Mouse (Mus musculus) lung, postnatal 0 days (tissue): ENCODE data around the gene Prkag2.

ENCODE experiments used
- CTCF ChIP-seq: IDR thresholded peaks from 2 replicates; pipeline ENCODE4 v1.5.1; 2016; ENCODE audit warnings: antibody characterized with exemption, mild to moderate bottlenecking
- EP300 ChIP-seq: IDR thresholded peaks from 2 replicates; pipeline ENCODE4 v1.6.1; 2016; ENCODE audit warnings: antibody characterized with exemption, mild to moderate bottlenecking, control low read depth

- TF ChIP-seq CTCF: peak; percentile 4; the same call in 1 of the 2 replicates
- TF ChIP-seq EP300: no peak
Measured at GRCm38 (mm10) chr5:25099367-25100156, 880 bp downstream of the Prkag2 start.
